Mouse (Mus musculus) cerebellum, postnatal 25 days (tissue): ENCODE measurements around the gene Zfp64.

Experiments
- DNase-seq, 2 experiments: peaks; one replicate each; pipeline ENCODE4 v3.0.0; 2021; ENCODE audit warnings: mixed read lengths in 2 of 2

Gene Zfp64

GRCm38 (mm10) chr2:168947663-168948062 is 7.7 kb downstream of the Zfp64 start:
- no peak for DNase-seq

- peak in 1 of 2 experiments; percentile 21 for DNase-seq
Observed at GRCm38 (mm10) chr2:168944011-168944410, 11.4 kb downstream of the Zfp64 start.

DNA sequence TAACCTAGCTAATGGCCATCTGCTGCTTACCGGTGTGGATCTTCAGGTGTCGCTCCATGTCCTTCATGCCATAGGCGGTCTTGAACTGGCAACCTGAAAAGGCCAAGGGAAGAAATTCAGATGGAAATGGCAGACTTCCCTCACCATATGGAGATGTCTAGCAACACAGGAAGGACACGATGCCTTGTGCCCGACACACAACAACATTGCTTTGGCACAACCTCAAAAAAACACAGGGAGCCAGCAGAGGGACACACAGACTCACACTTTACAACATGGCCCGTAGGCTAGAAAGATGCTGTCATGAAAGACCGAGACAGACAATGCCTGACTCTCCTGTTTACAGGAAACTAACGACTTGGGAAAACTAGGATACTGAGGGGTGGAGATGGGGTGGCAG is 15.4 kb downstream of the Zfp64 start:
- no peak for DNase-seq

- DNase-seq = no peak
Observed at GRCm38 (mm10) chr2:168939261-168939933, 16.0 kb downstream of the Zfp64 start.

GRCm38 (mm10) chr2:168936896-168937295 is 18.5 kb downstream of the Zfp64 start:
- no peak for DNase-seq

DNA sequence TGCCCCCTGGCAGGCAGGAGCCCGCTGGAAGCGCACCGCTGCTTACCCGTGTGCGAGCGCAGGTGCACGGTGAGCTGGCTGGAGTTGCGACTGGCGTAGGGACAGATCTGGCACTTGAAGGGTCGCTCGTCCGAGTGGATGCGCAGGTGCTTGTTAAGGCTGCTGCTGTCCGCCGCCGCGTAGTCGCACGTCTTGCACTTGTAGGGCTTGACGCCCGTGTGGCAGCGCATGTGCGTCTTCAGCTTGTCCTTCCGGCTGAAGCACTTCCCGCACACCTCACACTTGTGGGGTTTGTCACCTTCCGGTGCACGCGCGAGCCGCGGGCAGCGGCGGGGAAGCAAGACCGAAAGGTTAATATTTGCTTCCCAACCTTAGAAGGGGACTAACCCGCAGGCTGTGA is 20.2 kb downstream of the Zfp64 start:
- no peak for DNase-seq

DNA sequence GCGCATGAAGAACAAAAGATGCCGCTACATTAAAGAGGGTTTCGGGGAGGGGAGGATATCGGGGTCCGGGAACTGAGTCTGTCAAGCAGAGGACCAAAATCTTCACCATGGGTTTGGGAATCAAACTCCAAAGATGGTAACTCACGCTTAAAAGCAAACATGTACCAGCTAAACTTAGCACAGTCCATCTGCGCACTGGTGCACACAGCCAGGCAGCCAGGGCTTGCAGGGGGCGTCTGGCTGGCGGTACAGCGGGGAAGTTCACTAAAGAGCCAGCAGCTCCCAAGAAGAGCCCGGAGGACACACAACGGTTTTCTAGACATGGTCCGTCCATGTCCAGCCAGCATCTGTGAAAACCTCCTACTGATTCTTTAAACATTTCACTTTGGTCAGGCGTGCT is 23.7 kb downstream of the Zfp64 start:
- DNase-seq = no peak

- peak; percentile 70 to 83 for DNase-seq
Observed at GRCm38 (mm10) chr2:168929691-168930090, 25.7 kb downstream of the Zfp64 start.

DNA sequence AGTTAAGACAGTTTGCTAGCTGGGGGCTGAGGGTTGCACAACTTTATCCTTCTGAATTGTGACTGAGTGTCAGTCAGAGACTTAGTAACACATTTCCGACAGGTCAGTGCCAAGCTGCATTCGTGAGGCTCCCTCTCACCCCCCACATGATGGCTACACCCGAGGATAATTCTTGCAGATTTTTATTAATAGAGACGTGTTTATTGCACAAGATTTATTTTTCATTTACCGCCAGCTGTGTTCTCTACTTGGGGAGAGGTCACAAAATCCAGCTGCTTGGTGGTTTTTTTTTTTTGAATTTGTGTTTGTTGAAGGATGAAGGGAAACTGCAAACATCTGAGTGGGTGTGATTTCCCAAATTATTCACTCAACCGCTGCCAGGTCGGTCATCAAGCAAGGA is 28.0 kb downstream of the Zfp64 start:
- DNase-seq = no peak

GRCm38 (mm10) chr2:168926257-168926810 is 29.1 kb downstream of the Zfp64 start:
- DNase-seq = peak; percentile 27 to 61

DNA sequence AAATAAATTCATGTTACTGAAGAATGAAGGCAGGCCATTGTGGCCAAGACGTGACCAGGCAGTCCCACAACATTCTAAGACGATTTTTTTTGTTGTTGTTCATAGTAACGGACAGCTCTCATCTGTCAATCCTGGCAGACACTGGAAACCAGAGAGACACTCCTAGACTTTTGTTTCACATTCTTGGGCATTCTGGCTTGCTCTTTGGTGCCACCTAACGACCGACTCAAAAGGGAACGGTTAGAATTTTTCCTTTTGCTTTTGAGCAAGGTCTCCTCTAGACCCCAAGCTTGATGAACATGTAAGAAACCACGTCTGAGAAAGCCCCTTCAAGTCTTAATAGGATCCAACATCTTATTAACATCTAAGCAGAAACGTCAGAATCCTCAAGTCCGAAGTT is 31.7 kb downstream of the Zfp64 start:
- peak; percentile 36 to 58 for DNase-seq

- no peak for DNase-seq
Observed at GRCm38 (mm10) chr2:168922466-168922865, 32.9 kb downstream of the Zfp64 start.

DNA sequence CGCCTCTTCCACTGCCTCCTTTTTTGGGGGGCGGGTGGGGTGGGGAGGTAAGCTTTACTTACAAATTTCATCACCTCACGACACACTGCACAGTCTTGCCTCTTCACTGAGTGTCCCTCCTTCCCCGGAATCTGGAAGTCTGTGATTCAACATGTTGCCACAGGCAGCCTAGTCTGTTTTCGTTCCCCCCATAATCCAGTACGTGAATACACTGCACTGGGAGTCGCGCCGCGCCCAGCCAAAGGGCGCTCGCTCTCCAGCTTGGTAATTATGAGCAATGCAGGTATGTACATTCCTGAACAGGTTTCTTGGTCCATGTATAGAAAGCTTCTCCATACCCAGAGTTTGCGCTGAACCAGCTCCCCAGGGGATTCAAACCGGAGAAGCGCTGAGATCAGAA is 35.4 kb downstream of the Zfp64 start:
- DNase-seq = no peak

DNA sequence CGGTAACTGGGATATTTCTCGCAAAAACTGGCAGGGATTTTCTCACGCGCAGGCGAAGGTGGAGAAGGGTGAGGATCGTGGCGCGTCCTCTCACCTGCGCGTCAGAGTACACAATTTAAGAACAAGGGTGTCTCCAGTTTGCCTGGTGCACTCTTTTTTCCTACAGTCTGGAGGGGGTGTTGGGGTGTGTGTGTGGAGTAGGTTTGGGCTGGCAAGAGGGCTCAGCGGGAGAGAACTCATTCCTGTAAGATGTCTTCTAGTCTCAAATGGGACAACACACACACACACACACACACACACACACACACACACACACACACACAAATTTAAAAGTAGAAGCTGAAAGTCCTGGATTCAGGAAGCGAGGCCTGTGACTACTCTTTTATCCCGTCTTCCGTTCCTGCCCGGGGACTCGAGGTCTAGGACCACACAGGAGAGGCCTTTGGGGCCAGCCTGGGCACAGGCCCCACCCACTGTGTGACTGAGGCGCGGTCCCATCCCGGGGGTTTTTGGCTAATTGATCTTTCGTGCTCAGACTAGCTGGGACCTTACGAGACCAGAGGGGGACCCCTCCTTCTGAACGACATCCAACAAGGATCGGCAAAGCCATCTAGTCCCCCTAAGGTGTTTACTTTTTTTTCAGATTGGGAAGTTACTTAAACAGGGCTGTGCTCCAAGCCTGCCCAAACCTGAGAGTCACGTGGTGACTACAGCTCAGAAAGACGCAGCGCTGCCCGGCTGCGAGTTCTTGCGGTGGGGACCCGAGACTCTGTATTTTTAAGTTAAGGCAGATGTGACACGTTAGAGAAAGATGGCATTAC is 42.3 kb downstream of the Zfp64 start:
- DNase-seq = no peak

- peak; percentile 33 to 36 for DNase-seq
Observed at GRCm38 (mm10) chr2:168912051-168912891, 43.1 kb downstream of the Zfp64 start.

GRCm38 (mm10) chr2:168911527-168911926 is 43.9 kb downstream of the Zfp64 start:
- DNase-seq = peak; percentile 22 to 29

GRCm38 (mm10) chr2:168906022-168906421 is 49.4 kb downstream of the Zfp64 start:
- DNase-seq = no peak

GRCm38 (mm10) chr2:168904846-168905245 is 50.5 kb downstream of the Zfp64 start:
- no peak for DNase-seq

DNA sequence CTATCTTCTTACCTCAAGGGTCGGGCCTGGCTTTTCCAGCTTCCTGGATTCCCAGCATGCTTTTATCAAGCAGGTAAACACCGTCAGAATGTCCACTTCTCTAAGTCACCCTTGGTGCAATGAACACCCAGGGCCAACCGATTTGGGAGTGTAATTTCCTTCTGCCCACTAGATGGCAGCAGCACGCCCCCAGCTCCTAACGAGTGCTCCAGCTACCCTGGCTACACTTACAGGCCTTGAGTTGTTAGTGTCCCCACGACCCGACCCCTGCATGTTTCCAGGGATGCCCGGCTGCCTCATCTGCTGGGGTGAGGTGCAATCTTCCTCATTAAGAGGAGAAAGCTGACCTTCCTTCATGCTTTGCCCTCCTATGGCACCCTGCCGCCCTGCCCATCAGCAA is 51.2 kb downstream of the Zfp64 start:
- DNase-seq = peak; percentile 56 to 74

DNA sequence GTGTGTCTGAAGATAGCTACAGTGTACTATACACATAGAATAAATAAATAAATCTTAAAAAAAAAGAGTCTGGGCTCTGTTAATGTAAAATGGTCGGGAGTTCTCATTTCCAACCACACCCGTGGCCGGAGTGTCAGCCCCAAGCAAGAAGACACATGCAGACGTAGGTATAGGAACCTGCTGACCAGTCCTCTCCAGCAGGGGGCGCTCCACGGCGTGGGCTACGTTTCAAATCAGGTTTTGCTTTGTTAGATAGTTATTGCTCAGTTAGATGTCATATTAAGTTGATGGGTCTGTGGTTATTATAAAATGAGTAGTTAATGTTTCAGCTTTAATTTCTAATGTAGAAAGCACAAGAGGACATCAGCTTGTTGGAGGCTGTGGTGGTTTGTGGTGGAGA is 52.8 kb downstream of the Zfp64 start:
- DNase-seq = peak; percentile 38 to 66

- no peak for DNase-seq
Observed at GRCm38 (mm10) chr2:168897906-168898305, 57.5 kb downstream of the Zfp64 start.

- no peak for DNase-seq
Observed at GRCm38 (mm10) chr2:168895531-168895930, 59.9 kb downstream of the Zfp64 start.

DNA sequence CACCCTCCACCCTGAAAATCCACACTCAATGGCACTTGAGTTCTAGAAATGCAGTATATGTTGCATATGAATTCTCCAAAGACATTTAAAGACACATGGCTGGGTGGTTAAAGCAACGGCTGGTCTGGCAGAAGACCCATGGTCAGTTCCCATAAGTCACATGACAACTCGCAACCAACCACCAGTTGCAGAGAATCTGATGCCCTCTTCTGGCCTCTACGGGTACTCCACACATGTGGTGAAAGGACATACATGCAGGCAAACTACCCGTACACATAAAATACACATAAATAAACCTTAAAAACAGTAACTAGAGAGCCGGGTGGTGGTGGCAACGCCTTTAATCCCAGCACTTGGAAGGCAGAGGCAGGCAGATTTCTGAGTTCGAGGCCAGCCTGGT is 60.6 kb downstream of the Zfp64 start:
- no peak for DNase-seq
